Comparison of ENCODE assay signal across 13 mouse cellular contexts in the genomic region with DNA sequence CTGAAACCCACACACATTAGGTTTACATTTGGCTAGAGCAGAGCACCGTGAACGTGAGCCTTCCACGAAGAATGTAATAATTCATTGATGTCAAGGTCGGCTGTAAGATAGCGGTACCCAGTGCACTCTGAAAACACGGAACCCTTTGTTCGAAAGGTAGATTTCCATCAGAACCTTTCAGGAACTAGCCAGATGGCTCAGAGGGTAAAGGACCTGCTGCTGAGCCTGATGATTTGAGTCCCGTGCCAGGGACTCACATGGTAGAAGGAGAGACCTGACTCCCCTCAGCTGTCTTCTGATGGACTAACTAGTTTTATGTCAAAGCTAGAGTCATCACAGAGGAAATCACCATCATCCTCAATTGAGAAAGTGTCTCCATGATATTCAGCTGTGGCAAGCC.
"Had no signal": no experiment of that assay in that cellular context is flagged by ENCODE, and none has a peak within 500 bp of the region (broad histone marks: within the 10 kb centered on the region; RNA-seq: fewer than 3 reads in every experiment).

No protein-coding gene starts in this region.

- DNase-seq: lung, adult 18-20 months; lung, embryonic 14.5 days; lung, postnatal 10 days; lung, postnatal 4 days; midbrain, embryonic 14.5 days; retina, postnatal 1 day; right cerebral cortex, adult 18-20 months; right cerebral cortex, postnatal 25 days; right cerebral cortex, postnatal 4 days; spleen, adult 18-20 months; thymus, adult 18-20 months; thymus, postnatal 14 days; thymus, postnatal 36 days had no signal
